Mouse (Mus musculus) thymus, adult 2 months (tissue): ENCODE data around the gene Zfand4.

ENCODE experiments used
- CTCF ChIP-seq: fragments of 200-500 bp; IDR thresholded peaks from 2 replicates; pipeline ENCODE4 v1.5.1; 2012; ENCODE audit warnings: mild to moderate bottlenecking, control low read depth, low read length, moderate library complexity, borderline replicate concordance; ENCODE audit not compliant: control insufficient read depth, poor library complexity, insufficient read depth; ENCODE audit errors: extremely low read depth
- POLR2A ChIP-seq: fragments of 200-500 bp; IDR thresholded peaks from 2 replicates; pipeline ENCODE4 v1.6.1; 2012; ENCODE audit warnings: mild to moderate bottlenecking, low read length, control low read depth, moderate library complexity; ENCODE audit not compliant: control insufficient read depth, poor library complexity, insufficient read depth; ENCODE audit errors: extremely low read depth

GRCm38 (mm10) chr6:116278679-116279317 lies 14.8 kb downstream of the Zfand4 start:
- no peak for TF ChIP-seq POLR2A
- no peak for TF ChIP-seq CTCF
